Mouse (Mus musculus) limb, embryonic 14.5 days (tissue): ENCODE results near the gene Sugp2. TPM values are rescaled to one million over a fixed set of nuclear protein-coding genes. Genes with fewer than 3 reads are reported as not detected.
A peak's percentile ranks its signal among the peaks of the same experiment; 100 is the strongest.

Experiments used
- ATAC-seq: fragments of 200-750 bp; cut with Nextera tagmentation; 2 replicates; pipeline ENCODE4 v1.8.0; 2017; ENCODE audit warnings: low read depth, moderate number of reproducible peaks, moderate TSS enrichment; ENCODE audit not compliant: low FRiP score
- DNase-seq: peaks from one replicate; pipeline ENCODE4 v3.0.0-alpha.2; 2015; ENCODE audit warnings: low spot score
- H3K27ac ChIP-seq: fragments of 300-500 bp; sonication (generic); replicated peaks from 2 replicates; pipeline ENCODE4 v1.5.1; 2014; ENCODE audit warnings: low read depth, mild to moderate bottlenecking, low read length, moderate library complexity, mixed read lengths
- H3K27me3 ChIP-seq: fragments of 300-500 bp; sonication (generic); 2 replicates; pipeline ENCODE4 v1.6.1; 2014; ENCODE audit warnings: low read length, mixed read lengths; ENCODE audit not compliant: control insufficient read depth, insufficient read depth
- H3K36me3 ChIP-seq: fragments of 300-500 bp; sonication (generic); 2 replicates; pipeline ENCODE4 v1.6.1; 2014; ENCODE audit warnings: mild to moderate bottlenecking, low read length, moderate library complexity, mixed read lengths; ENCODE audit not compliant: control insufficient read depth, insufficient read depth
- H3K4me1 ChIP-seq: fragments of 300-500 bp; sonication (generic); 2 replicates; pipeline ENCODE4 v1.6.1; 2014; ENCODE audit warnings: antibody characterized with exemption, low read length, mixed read lengths; ENCODE audit not compliant: control insufficient read depth, insufficient read depth
- H3K4me2 ChIP-seq: fragments of 300-500 bp; sonication (generic); replicated peaks from 2 replicates; pipeline ENCODE4 v1.6.1; 2014; ENCODE audit warnings: low read depth, mild to moderate bottlenecking, low read length, moderate library complexity; ENCODE audit not compliant: severe bottlenecking
- H3K4me3 ChIP-seq: fragments of 300-500 bp; sonication (generic); replicated peaks from 2 replicates; pipeline ENCODE4 v1.5.1; 2014; ENCODE audit warnings: low read length
- H3K9ac ChIP-seq: fragments of 300-500 bp; sonication (generic); 2 replicates; pipeline ENCODE4 v1.6.1; 2014; ENCODE audit warnings: mild to moderate bottlenecking, low read depth, low read length, moderate library complexity; ENCODE audit not compliant: severe bottlenecking
- H3K9me3 ChIP-seq: fragments of 300-500 bp; sonication (generic); 2 replicates; pipeline ENCODE4 v1.6.1; 2016; ENCODE audit warnings: low read length; ENCODE audit not compliant: control insufficient read depth
- POLR2A ChIP-seq: fragments of 200-500 bp; IDR thresholded peaks from 2 replicates; pipeline ENCODE4 v1.8.0; 2012; ENCODE audit warnings: inconsistent platforms, mild to moderate bottlenecking, moderate library complexity, borderline replicate concordance; ENCODE audit not compliant: insufficient read depth, insufficient read length; ENCODE audit errors: extremely low read depth
- WGBS: fragments of 180-500 bp; shearing (Covaris S2); extraction: QIAGEN DNeasy Blood & Tissue Kit; methylation state at CpG from one replicate; pipeline ENCODE4 v1.1.7; 2014; 5-methylcytosine and 5-hydroxymethylcytosine counted together
- polyA plus RNA-seq, 2 experiments: library from polyadenylated mRNA; depleted of rRNA in 1 of 2; stranded (reverse) in 1 of 2; unstranded in 1 of 2; fragments of >200 nt; fragmentation: Nextera tagmentation in 1 of 2; extraction: Ambion mirVana in 1 of 2; gene quantifications; 2 replicates each; pipeline versions ENCODE4 v1.2.1 to v1.2.3; 2012 to 2014

Gene Sugp2
- polyA plus RNA-seq, 2 experiments, result 30.6 to 78.7 TPM

DNA sequence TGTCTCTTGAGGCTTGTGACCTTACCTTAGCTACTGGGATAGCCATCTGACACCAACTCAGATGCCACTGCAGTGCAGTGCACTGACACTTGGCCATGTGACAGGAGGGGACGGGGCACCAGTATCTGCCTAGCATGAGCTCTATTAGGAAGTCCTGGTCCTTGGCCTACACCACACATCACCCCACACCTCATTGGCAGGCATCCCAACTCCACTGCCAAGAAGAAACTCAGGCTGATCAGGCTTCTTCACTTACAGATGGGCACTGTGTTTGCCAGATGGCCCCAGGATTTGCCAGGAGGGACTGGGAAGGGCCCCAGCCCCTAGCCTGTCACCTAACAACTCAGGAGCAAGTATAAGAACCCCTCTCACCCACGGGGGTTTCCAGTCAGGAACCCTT is 79.4 kb downstream of the Sugp2 start:
- 85% methylated on average over 2 of the region's 2 CpGs for WGBS
- H3K4me3 ChIP-seq, result no peak overlapping the region
- no peak overlapping the region for H3K27ac ChIP-seq
- H3K27me3 ChIP-seq, result no peaks in the 10 kb centered on the region
- H3K9ac ChIP-seq, result no peak overlapping the region
- no peak overlapping the region for H3K4me2 ChIP-seq
- H3K36me3 ChIP-seq, result peaks cover 55% of the 10 kb centered on the region
- H3K4me1 ChIP-seq, result peaks cover 22% of the 10 kb centered on the region
- TF ChIP-seq POLR2A, result no peak
- DNase-seq (no peak), ATAC-seq (no peak)
- H3K9me3 ChIP-seq, result no peaks in the 10 kb centered on the region

DNA sequence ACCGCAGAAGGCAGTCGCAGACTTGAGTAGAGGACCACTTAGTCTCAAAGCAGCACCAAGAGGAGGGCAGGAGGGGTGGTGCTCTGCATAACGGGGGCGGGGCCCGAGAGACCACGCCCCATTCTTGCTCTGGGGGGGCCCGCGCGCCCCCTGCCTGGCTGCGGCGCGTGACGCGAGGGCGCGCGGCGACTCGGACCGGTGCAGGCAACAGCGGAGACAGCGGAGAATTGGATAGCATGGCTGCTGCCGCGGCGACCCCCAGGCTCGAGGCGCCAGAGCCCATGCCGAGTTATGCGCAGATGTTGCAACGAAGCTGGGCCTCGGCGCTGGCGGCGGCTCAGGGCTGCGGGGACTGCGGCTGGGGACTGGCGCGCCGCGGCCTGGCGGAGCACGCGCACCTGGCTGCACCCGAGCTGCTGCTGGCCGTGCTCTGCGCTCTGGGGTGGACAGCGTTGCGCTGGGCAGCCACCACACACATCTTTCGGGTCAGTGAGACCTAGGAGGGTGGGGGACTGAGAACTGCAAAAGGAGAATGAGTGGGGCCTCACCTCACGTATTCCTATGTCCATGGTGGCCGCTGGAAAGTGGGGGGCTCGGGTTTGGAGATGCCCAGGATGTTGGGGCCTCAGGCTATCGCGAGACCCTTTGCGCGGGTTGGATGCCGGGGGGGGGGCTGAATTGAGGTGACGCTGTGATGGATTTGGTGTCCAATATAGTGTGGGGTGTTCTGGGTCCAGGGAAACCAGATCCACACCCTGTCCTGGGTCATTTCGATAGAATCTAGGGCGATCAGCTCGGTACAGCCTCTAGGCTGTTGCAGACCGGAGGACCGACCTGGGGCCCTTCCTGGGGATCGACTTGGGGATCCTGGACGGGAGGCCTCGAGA is 81.8 kb downstream of the Sugp2 start, which contains the start of gene Cers1:
Gene Cers1 (plus strand): TSS at position 152 of the 887 bp plus-strand sequence.
- Histone ChIP-seq H3K27ac (peak within 1 kb of the TSS; percentile 73), H3K36me3 (peaks cover 38% of the 10 kb centered on the region), H3K9ac (peak within 1 kb of the TSS; percentile 66), H3K4me3 (peak within 1 kb of the TSS; percentile 54), H3K9me3 (no peaks in the 10 kb centered on the region), H3K4me1 (peaks cover 22% of the 10 kb centered on the region), H3K27me3 (no peaks in the 10 kb centered on the region), H3K4me2 (peak within 1 kb of the TSS; percentile 75)
- DNase-seq (peak; percentile 79), ATAC-seq (peak; percentile 77)
- 0 out of 2 replicates have a peak, but pooled peaks have one; percentile 34 for TF ChIP-seq POLR2A
- WGBS, result 4% methylated on average over 57 of the region's 66 CpGs

DNA sequence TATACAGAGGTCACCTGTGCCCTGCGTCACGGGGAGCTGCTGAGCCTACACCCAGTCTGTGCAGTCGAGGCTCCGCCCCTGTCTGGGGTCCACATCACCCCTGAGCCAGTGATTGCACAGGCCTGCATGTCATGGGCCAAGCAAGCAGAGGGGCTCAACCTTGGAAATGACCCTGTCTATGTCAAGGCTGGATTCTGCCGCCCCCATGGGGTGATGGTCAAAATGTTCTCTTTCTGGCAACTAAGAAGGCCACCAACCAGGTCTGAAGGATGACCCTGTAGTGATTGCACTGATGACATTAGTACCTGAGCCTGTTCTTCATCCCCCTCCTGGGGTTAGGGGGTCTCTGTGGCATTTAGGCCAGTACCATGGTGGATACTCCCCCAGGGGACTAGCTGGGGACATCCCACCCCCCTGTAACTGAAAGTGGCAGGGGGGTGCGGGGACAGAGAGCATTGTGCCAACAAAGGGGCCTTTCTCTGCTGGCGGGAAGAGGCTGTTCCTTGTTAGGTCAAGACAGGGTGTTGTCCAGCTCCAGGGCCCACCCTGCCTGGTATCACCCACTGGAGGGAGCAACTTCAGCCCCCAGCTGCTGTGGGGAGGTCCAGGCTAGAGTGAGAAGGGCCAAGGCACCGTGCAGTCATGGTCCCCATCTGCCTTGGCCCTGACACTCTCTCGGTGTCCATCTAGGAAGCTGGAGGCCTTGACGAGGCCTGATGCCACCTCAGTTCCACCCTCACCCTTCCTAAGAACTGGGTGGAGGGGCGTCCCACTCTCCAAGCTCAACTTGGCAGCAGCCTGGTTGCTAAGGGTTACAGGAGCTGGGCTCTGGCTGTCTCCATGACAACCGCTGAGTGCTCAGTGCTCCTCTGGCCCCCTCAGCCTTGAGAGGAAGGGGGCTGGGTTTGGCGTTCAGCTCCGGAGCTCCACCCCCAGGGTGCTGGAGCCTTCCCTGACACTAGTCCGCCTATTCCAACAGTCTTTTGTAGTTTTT is 82.8 kb downstream of the Sugp2 start:
- Histone ChIP-seq H3K27ac (0 out of 2 replicates have a peak overlapping the region, but pooled peaks have one; percentile 19), H3K27me3 (no peaks in the 10 kb centered on the region), H3K4me1 (peaks cover 22% of the 10 kb centered on the region), H3K36me3 (peaks cover 29% of the 10 kb centered on the region), H3K9me3 (no peaks in the 10 kb centered on the region), H3K4me3 (peak overlapping the region; percentile 54), H3K9ac (peak overlapping the region; percentile 66), H3K4me2 (peak overlapping the region; percentile 75)
- no peak for TF ChIP-seq POLR2A
- 13% methylated on average over 14 of the region's 15 CpGs for WGBS
- DNase-seq (peak; percentile 90), ATAC-seq (peak; percentile 81)

DNA sequence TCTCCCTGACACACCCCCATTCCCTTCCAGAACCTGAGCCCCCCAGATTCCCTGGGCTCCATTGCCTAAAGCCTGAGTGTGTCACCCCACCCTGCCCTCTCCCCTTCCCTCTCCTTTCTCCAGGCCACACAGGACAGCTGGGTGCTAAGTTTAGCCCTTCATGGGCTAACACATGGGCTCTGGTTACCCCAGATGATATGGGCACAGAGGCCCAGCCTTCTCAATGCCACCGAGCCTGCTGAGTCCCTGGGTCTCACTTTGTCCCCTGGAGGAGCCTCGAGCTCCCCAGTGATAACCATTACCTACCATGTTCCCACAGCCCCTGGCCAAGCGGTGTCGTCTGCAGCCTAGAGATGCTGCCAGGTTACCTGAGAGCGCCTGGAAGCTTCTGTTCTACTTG is 83.8 kb downstream of the Sugp2 start:
- 81% methylated on average over 5 of the region's 5 CpGs for WGBS
- 0 out of 2 replicates have a peak overlapping the region, but pooled peaks have one; percentile 12 for H3K9ac ChIP-seq
- ATAC-seq (no peak), DNase-seq (no peak)
- no peak overlapping the region for H3K27ac ChIP-seq
- peaks cover 22% of the 10 kb centered on the region for H3K4me1 ChIP-seq
- H3K9me3 ChIP-seq, result no peaks in the 10 kb centered on the region
- no peaks in the 10 kb centered on the region for H3K27me3 ChIP-seq
- TF ChIP-seq POLR2A, result no peak
- H3K4me2 ChIP-seq, result no peak overlapping the region; the same call in 1 of the 2 replicates
- peaks cover 18% of the 10 kb centered on the region for H3K36me3 ChIP-seq
- H3K4me3 ChIP-seq, result no peak overlapping the region

DNA sequence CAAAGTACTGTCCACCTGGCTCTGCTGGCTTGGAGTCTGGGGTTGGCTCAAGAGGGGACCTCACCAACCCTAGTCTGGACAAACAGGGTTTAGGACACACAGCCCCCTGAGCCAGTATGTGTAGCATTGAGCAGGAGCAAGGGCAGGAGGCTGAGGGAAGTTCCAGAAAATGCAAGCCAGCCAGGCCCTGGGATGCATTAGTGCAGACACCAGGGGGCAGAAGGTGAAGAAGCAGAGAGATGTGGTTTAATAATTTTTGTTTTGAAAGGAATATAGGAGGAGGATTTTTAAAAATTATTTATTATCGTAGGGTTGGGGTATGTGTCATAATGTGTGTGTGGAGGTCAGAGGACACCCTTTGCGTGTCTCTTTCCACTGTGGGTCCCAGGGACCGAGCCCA is 89.7 kb downstream of the Sugp2 start:
- H3K27me3 ChIP-seq, result no peaks in the 10 kb centered on the region
- 89% methylated on average over 3 of the region's 3 CpGs for WGBS

More for the DNA sequence above, 89.7 kb downstream of the Sugp2 start:
- ATAC-seq, result no peak
- Histone ChIP-seq H3K4me1 (no peaks in the 10 kb centered on the region), H3K36me3 (peaks cover 26% of the 10 kb centered on the region), H3K4me3 (no peak overlapping the region), H3K4me2 (no peak overlapping the region), H3K9ac (no peak overlapping the region), H3K9me3 (no peaks in the 10 kb centered on the region), H3K27ac (no peak overlapping the region)
- no peak for TF ChIP-seq POLR2A
- no peak for DNase-seq
